Mouse (Mus musculus) bone marrow, adult 2 months (tissue): ENCODE data around the gene Lrmda.

Source experiments
- CTCF ChIP-seq: fragments of 200-500 bp; IDR thresholded peaks from 2 replicates; pipeline ENCODE4 v1.5.1; 2011; ENCODE audit warnings: low read length, control low read depth; ENCODE audit not compliant: control insufficient read depth, insufficient read depth
- POLR2A ChIP-seq: fragments of 200-500 bp; IDR thresholded peaks from 2 replicates; pipeline ENCODE4 v1.6.1; 2011; ENCODE audit warnings: low read depth, mild to moderate bottlenecking, control low read depth, low read length, borderline replicate concordance; ENCODE audit not compliant: control insufficient read depth

DNA sequence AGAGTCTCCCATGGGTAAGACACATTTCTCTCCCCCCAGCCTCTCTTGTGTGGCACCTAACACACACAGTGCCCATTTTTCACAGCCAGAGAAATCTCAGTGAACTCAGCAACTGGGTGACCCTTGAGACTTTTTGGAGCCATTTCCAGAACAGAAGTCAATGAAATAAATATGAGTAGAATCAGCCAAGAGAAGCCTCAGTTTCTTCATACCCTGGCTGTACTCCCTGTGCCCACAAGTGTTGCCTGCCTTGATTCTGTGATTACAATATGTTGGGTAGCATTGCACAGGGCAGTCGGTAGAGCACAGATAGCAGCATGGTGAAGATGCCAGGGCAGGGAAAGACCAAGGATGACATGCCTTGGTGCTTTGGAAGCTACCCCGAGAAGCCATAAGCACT, 69.1 kb downstream of the Lrmda start:
- TF ChIP-seq CTCF (no peak), POLR2A (no peak)
